Mouse (Mus musculus) heart, embryonic 12.5 days (tissue): ENCODE data around the gene Csnk1g2. TPM values are rescaled to one million over a fixed set of nuclear protein-coding genes. Genes with fewer than 3 reads are reported as not detected.

ENCODE experiments used
- ATAC-seq: fragments of 200-750 bp; cut with Nextera tagmentation; 2 replicates; pipeline ENCODE4 v1.8.0; 2017; ENCODE audit warnings: moderate TSS enrichment, moderate library complexity; ENCODE audit not compliant: insufficient number of reproducible peaks, low FRiP score
- H3K27ac ChIP-seq: fragments of 300-500 bp; sonication (generic); 2 replicates; pipeline ENCODE4 v1.5.1; 2016; ENCODE audit warnings: mild to moderate bottlenecking, moderate library complexity; ENCODE audit not compliant: poor library complexity, severe bottlenecking
- H3K27me3 ChIP-seq: fragments of 300-500 bp; sonication (generic); replicated peaks from 2 replicates; pipeline ENCODE4 v1.6.1; 2016; ENCODE audit warnings: mild to moderate bottlenecking, moderate library complexity
- H3K36me3 ChIP-seq: fragments of 300-500 bp; sonication (generic); 2 replicates; pipeline ENCODE4 v1.6.1; 2016; ENCODE audit warnings: mild to moderate bottlenecking, moderate library complexity
- H3K4me1 ChIP-seq: fragments of 300-500 bp; sonication (generic); replicated peaks from 2 replicates; pipeline ENCODE4 v1.6.1; 2016; ENCODE audit warnings: mild to moderate bottlenecking
- H3K4me2 ChIP-seq: fragments of 300-500 bp; sonication (generic); 2 replicates; pipeline ENCODE4 v1.6.1; 2016; ENCODE audit warnings: mild to moderate bottlenecking, moderate library complexity
- H3K4me3 ChIP-seq: fragments of 300-500 bp; sonication (generic); 2 replicates; pipeline ENCODE4 v1.5.1; 2016; ENCODE audit warnings: mild to moderate bottlenecking
- H3K9ac ChIP-seq: fragments of 300-500 bp; sonication (generic); 2 replicates; pipeline ENCODE4 v1.6.1; 2016; ENCODE audit warnings: mild to moderate bottlenecking, moderate library complexity
- H3K9me3 ChIP-seq: fragments of 300-500 bp; sonication (generic); replicated peaks from 2 replicates; pipeline ENCODE4 v1.6.1; 2016; ENCODE audit warnings: mild to moderate bottlenecking, moderate library complexity
- WGBS: fragments of 180-500 bp; shearing (Covaris S2); methylation state at CpG from one replicate; pipeline ENCODE4 v1.1.7; 2016; 5-methylcytosine and 5-hydroxymethylcytosine counted together
- polyA plus RNA-seq: library from polyadenylated mRNA; unstranded; fragments of >200 nt; fragmentation: Nextera tagmentation; extraction: Ambion mirVana; gene quantifications from 2 replicates; pipeline ENCODE4 v1.2.1, GENCODE M21; 2016

Csnk1g2 gene
- polyA plus RNA-seq, 1 experiment from 2014 or later, result 131 TPM

DNA sequence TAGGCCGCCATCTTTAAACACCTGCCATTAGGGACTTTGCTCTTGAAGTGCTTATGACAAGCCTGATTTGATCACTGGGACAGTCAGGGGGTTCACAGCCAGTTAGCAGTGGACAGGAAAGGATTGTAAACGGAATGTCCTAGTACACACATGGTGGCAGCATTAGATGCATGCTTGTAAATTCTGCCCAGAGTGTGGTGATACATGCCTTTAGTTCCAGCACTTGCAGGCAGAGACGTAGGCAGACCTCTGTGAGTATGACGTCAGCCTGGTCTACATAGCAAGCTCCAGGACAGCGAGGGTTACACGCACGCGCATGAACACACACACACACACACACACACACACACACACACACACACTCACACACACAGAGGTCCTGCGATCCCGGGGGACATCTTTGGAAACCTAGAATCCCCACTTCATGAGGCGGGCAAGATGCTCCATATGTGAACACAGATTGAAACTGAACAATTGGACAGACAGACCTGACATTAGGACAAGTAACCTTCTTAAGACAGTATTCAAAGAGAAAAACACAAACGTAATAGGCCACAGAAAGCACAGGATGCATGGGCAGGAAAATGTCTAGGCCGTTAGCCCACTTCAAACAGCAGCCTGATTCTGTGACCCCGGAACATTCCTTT, 35.7 kb downstream of the Csnk1g2 start:
- Histone ChIP-seq H3K27ac (no peak overlapping the region), H3K9me3 (no peaks in the 10 kb centered on the region), H3K4me1 (peaks cover 40% of the 10 kb centered on the region), H3K4me3 (no peak overlapping the region), H3K9ac (no peak overlapping the region), H3K36me3 (no peaks in the 10 kb centered on the region), H3K27me3 (no peaks in the 10 kb centered on the region), H3K4me2 (no peak overlapping the region)
- WGBS, result 81% methylated on average over 14 of the region's 14 CpGs
- ATAC-seq, result no peak

DNA sequence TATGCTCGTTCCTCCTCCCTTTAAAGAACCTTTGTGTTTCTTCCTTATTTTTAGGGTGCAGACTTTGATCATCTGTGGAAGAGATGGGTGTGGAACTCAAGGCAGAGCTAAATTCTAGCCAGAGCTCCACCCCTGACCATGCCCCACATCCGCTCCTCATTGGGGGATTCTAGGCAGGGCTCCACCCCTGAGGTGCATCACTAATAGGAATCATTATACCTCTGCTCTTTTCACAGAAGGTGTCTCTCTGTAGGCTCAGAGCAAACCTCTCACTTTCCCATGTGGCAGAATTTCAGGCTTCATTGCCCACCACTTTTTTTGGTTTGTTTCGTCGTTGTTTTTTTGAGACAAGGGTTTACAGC, 36.2 kb downstream of the Csnk1g2 start:
- H3K9me3 ChIP-seq, result no peaks in the 10 kb centered on the region
- no peaks in the 10 kb centered on the region for H3K27me3 ChIP-seq
- H3K27ac ChIP-seq, result no peak overlapping the region
- WGBS, result 63% methylated on average over 4 of the region's 4 CpGs
- H3K4me3 ChIP-seq, result no peak overlapping the region
- H3K36me3 ChIP-seq, result no peaks in the 10 kb centered on the region
- H3K4me1 ChIP-seq, result peaks cover 40% of the 10 kb centered on the region
- ATAC-seq, result no peak
- H3K4me2 ChIP-seq, result 0 out of 2 replicates have a peak overlapping the region, but pooled peaks have one; percentile 40
- H3K9ac ChIP-seq, result no peak overlapping the region

DNA sequence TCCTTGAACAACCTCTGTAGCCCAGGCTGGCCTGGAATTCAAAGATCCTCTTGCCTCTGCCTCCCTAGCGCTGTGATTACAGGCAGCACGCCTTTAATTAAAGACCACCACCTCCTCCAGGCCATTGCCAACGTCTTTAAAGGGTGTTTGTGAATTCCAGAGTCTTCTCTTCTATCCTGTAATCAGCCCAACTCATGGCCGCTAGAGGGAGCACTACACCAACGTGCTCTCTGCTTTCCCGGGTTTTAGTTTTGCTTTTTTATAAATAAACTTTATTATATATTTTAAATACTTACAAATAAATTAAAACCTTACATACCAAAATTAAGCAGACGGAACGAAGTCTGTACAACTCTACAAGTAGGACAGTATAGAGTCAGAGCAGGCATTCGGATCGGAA, 36.6 kb downstream of the Csnk1g2 start:
- H3K4me3 ChIP-seq, result peak overlapping the region; percentile 7; the same call in 1 of the 2 replicates
- H3K4me1 ChIP-seq, result peaks cover 42% of the 10 kb centered on the region
- no peak for ATAC-seq
- no peak overlapping the region for H3K27ac ChIP-seq
- H3K4me2 ChIP-seq, result peak overlapping the region; percentile 40
- H3K9me3 ChIP-seq, result no peaks in the 10 kb centered on the region
- no peak overlapping the region for H3K9ac ChIP-seq
- no peaks in the 10 kb centered on the region for H3K36me3 ChIP-seq
- 15% methylated on average over 10 of the region's 10 CpGs for WGBS
- no peaks in the 10 kb centered on the region for H3K27me3 ChIP-seq

DNA sequence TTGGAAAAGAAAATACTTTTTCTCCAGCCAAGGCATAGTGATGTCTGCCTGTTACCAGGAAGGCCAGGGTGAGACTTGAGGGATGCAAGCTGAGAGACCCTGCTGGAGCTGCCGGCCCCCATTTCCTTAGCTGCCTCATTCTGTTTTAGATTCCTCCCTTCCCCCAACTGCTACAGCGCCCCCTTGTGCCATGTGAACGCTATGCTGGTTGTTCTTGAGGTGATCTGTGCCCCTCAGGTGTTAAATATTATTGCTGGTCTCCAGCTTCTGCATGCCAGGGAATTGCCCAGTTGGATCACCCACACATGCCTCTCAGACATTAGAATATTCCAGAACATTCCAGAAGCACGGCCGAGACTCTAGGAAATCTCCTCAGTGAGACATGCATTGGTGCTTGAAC, 38.5 kb downstream of the Csnk1g2 start:
- peaks cover 7% of the 10 kb centered on the region for H3K36me3 ChIP-seq
- no peaks in the 10 kb centered on the region for H3K27me3 ChIP-seq
- no peak overlapping the region for H3K9ac ChIP-seq
- no peaks in the 10 kb centered on the region for H3K9me3 ChIP-seq
- H3K4me3 ChIP-seq, result no peak overlapping the region
- H3K4me1 ChIP-seq, result peaks cover 45% of the 10 kb centered on the region
- no peak overlapping the region for H3K27ac ChIP-seq
- ATAC-seq, result no peak
- WGBS, result 25% methylated on average over 5 of the region's 5 CpGs
- no peak overlapping the region for H3K4me2 ChIP-seq

DNA sequence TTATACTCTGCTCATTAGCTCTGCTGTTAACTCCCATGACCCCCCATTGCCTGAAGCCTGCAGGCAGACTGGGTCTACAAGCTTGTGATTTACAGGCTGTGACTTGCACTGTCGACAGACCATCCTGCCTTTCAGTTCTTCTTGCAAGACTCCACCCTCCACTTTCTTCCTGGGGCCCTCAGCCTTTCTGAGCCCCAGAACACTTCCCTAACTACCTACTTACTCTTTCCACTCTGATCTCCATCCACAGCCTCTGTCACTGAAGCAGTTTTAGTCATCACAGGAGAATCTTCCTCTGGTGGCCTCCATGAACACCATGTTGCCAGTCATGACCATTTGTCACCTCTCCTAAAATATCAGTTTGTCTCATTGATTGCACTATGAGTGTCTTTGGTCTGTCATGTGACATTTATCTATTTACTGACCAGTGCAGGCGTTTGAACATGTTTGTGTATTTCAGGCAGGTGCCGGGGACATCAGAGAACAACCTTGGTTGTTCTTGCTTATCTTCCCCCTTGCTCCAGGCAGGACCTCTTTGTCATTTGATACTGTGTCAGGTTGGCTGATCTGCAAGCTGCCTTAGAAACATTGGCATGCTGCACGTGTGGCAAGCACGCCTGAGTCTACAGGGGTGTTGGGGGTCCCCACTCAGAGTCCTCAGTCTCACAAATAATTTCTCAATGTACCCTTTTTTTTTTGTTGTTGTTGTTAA, 41.0 kb downstream of the Csnk1g2 start:
- no peak for ATAC-seq
- no peak overlapping the region for H3K4me2 ChIP-seq
- no peak overlapping the region for H3K9ac ChIP-seq
- H3K27ac ChIP-seq, result peak overlapping the region; percentile 86; the same call in 1 of the 2 replicates
- H3K9me3 ChIP-seq, result no peaks in the 10 kb centered on the region
- no peak overlapping the region for H3K4me3 ChIP-seq
- H3K27me3 ChIP-seq, result no peaks in the 10 kb centered on the region
- peaks cover 47% of the 10 kb centered on the region for H3K4me1 ChIP-seq
- 21% methylated on average over 5 of the region's 5 CpGs for WGBS
- peaks cover 32% of the 10 kb centered on the region for H3K36me3 ChIP-seq

DNA sequence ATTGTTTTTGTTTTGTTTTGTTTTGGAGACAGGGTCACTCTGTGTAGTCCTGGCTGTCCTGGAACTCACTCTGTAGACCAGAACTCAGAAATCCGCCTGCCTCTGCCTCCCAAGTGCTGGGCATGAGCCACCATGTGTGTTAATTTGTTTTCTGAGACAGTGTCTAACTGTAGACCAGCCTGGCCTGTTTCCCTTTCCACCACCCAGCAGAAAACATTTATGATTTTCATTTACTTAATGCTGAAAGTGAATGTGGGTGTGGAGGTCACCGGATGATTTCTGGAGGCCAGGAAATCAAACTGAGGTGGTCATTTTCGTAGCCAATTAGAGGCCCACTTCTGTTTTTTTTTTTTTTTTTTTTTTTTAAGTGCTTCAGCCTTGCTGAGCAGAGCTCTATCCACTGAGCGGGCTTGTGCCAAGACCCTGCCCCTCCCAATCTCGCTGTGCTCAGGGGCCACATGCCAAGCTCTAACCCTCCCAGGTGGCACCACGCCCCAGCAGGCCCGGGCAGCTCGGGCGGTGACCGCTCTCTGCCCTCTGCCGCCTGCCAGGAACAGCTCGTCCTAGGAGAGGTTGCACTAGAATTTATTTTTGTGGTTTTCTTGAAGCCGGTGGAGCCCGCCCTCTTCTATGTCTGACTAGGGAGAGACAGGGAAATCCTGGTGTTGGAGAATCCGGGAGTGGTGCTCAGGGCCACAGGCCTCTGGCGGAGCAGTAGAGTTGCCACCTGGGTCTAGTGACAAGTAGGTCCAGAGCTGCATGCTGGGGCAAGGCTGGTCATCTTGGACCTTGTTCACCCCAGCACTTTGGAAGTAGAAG, 41.8 kb downstream of the Csnk1g2 start:
- peak overlapping the region; percentile 57 for H3K4me2 ChIP-seq
- no peaks in the 10 kb centered on the region for H3K9me3 ChIP-seq
- peaks cover 44% of the 10 kb centered on the region for H3K4me1 ChIP-seq
- peak overlapping the region; percentile 27; the same call in 1 of the 2 replicates for H3K4me3 ChIP-seq
- H3K36me3 ChIP-seq, result peaks cover 40% of the 10 kb centered on the region
- H3K27me3 ChIP-seq, result no peaks in the 10 kb centered on the region
- H3K27ac ChIP-seq, result peak overlapping the region; percentile 86
- 25% methylated on average over 16 of the region's 16 CpGs for WGBS
- ATAC-seq, result peak; percentile 40
- peak overlapping the region; percentile 60 for H3K9ac ChIP-seq

DNA sequence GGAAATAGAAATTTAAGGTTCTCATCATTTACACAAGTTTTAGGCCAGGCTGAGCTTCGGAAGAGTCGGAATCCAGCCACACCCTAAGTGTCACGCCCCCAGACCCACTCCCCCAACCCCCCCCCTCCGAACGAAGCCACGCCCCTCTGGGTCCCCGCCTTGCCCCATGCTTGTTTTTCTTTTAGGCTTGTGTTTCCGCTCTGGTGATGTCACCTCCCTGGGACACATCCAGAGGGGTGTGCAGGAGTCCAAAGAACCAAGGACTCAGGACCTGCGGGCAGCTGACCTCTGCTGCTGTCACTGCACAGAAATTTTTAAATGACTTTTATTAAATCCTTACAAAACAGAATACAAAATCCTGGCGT, 42.4 kb downstream of the Csnk1g2 start:
- H3K36me3 ChIP-seq, result peaks cover 46% of the 10 kb centered on the region
- peak; percentile 70 for ATAC-seq
- peak overlapping the region; percentile 57 for H3K4me2 ChIP-seq
- peak overlapping the region; percentile 86 for H3K27ac ChIP-seq
- 0 out of 2 replicates have a peak overlapping the region, but pooled peaks have one; percentile 27 for H3K4me3 ChIP-seq
- H3K4me1 ChIP-seq, result peaks cover 44% of the 10 kb centered on the region
- peak overlapping the region; percentile 60 for H3K9ac ChIP-seq
- WGBS, result 10% methylated on average over 10 of the region's 10 CpGs
- H3K9me3 ChIP-seq, result no peaks in the 10 kb centered on the region
- H3K27me3 ChIP-seq, result no peaks in the 10 kb centered on the region

DNA sequence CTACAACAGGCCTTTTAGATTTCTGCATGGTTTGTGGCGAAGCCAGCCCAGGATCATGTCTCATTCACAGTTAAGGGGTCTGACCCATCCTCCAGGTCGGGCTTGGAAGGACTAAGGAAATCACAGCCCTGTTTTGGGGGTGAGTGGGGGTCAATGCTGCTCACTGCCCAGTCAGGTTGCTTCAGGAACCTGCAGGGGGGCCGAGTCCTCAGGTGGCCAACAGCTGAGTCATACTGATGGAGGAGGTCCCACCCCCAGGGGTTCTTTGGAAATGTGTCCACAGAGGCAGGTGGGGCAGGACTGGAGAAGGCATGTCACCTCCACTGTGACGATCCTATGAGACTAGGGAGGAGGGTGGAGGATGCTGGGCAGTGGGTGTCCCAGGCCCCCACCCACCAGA, 42.8 kb downstream of the Csnk1g2 start:
- 64% methylated on average over 4 of the region's 4 CpGs for WGBS
- Histone ChIP-seq H3K36me3 (peaks cover 51% of the 10 kb centered on the region), H3K9me3 (no peaks in the 10 kb centered on the region), H3K27ac (peak overlapping the region; percentile 86), H3K4me2 (peak overlapping the region; percentile 57; the same call in 1 of the 2 replicates), H3K4me1 (peaks cover 44% of the 10 kb centered on the region), H3K9ac (peak overlapping the region; percentile 60; the same call in 1 of the 2 replicates), H3K4me3 (no peak overlapping the region), H3K27me3 (no peaks in the 10 kb centered on the region)
- no peak for ATAC-seq

DNA sequence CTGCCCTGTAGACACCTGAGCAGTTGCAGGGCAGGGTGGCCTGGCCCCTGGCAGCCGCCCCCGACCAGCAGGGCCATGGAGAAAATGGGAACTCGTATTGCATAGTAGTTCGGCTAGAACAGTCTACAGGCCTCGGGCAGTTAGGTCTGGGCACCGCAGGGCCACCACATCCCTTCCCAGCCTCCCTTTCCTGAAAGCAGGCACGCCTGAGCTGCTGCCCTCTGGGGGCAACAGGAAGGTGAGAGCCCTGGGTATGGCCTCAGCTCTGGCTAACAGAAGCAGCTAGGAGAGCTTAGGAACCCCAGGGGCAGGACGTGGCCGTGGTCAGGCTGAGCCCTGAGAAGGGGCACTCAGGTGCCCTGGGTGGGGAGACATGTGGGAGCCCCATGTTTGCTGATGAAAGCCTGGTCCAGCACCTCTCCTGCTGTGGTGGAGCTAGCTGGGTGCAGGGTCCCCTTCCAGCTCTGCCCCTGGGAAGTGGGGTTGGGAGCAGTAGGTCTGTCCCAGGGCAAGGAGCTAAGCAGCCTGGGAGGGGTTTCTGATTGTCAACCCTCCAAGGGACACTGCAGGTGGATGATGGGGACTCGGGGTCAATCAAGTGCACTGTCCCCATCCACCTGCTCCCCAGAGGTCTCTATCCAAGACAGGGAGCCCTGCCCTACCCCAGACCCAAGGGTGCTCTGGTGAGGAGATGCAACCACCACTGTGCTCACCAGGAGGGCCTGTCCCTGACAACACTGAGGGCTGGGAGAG, 43.5 kb downstream of the Csnk1g2 start:
- no peak for ATAC-seq
- H3K27me3 ChIP-seq, result no peaks in the 10 kb centered on the region
- H3K4me1 ChIP-seq, result peaks cover 44% of the 10 kb centered on the region
- H3K4me3 ChIP-seq, result no peak overlapping the region
- H3K36me3 ChIP-seq, result peaks cover 58% of the 10 kb centered on the region
- no peaks in the 10 kb centered on the region for H3K9me3 ChIP-seq
- no peak overlapping the region for H3K4me2 ChIP-seq
- H3K27ac ChIP-seq, result peak overlapping the region; percentile 86
- peak overlapping the region; percentile 15; the same call in 1 of the 2 replicates for H3K9ac ChIP-seq
- 79% methylated on average over 10 of the region's 10 CpGs for WGBS

DNA sequence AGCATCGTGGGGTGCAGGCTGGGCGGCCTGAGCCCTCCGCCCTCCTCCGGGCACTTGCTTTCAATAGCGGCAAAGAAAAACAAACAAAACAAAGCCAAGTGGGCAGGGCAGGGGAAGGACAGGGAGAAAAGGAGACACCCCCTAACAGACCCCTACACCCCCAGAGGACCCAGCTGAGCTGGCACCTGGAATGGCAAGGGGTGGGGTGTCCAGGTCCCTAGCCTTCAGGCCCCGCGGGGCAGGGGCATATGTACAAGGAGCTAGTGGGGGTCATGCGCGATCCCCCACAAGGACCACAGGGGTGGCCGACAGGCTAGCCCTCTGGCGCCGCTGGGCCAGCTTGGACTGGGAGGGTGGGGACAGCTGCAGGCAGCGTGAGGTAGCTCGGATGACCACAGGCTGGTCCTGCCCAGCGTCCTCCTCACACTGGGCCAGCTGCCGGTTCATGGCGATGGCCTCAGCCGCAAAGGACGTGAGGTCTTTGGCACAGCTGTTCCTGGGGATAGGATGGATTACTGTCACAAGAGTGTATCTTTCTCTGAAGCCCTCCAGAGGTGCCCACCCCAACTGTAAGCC, 44.3 kb downstream of the Csnk1g2 start:
- Histone ChIP-seq H3K36me3 (peaks cover 65% of the 10 kb centered on the region), H3K27ac (no peak overlapping the region), H3K9me3 (no peaks in the 10 kb centered on the region), H3K4me3 (no peak overlapping the region), H3K9ac (0 out of 2 replicates have a peak overlapping the region, but pooled peaks have one; percentile 15), H3K27me3 (no peaks in the 10 kb centered on the region), H3K4me1 (peaks cover 49% of the 10 kb centered on the region), H3K4me2 (no peak overlapping the region)
- WGBS, result 85% methylated on average over 19 of the region's 19 CpGs
- ATAC-seq, result no peak
